Mouse (Mus musculus): ENCODE results near the gene Fut2.

DNA sequence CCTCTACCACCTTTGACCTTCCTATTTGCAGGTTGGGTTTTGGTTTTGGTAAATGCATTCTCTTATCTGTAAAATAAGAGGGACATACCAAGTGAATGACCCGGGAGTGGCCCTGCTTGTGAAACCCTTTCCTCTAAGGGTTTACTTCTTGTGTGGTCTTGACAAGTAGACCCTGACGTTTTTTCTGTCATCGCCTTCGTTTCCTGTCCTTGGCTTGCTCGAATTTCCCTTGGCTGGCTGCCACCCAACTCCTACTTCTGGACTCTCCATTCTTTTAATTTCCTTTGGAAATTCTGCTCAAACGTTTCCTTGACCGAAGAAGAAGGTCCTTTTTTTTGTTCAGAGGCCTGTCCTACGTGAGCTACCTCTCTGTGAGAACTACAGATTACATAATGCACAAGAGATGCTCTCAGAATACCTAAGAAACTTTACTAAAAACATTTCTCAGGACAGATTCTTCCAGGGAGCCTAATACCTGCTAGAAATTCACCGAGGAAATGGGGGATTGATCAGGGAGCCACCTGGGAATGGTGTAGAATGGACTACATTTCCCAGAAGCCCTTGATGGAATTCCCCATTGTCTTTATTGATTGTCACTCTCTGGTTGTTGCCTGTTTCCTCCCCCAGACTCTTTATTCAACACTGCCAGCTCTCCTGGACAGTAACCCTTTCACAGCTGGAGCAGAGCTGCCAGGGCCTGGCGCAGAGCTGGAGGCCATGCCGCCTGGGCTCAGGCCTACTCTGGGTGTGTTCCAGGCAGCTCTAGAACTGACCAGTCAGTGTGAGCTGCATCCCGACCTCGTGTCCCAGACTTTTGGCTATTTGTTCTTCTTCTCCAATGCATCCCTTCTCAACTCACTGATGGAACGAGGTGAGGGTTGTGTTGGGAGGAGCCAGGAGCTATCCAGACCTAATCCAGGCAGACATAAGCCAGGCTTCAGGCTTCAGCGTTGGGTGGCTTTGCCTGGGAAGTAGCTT, 30.2 kb downstream of the Fut2 start:
- TF ChIP-seq CTCF (conservative IDR thresholded peaks at IDR 0.05; ENCODE audit: low read length) (no peak), NANOG (IDR thresholded peaks at IDR 0.05; ENCODE audit: borderline replicate concordance, low read length) (no peak; the same call in 1 of the 2 replicates)
